Mouse (Mus musculus): Measurements from ENCODE around the gene Kcnip1. TPM values are rescaled to one million over a fixed set of nuclear protein-coding genes. Genes with fewer than 3 reads are reported as not detected.

The Kcnip1 gene
- polyA plus RNA-seq, 1 experiment from 2014 or later: 2.0 TPM

- no peak overlapping the region for H3K27ac ChIP-seq (replicated peaks)
- peaks cover 8% of the 10 kb centered on the region for H3K4me1 ChIP-seq
- H3K4me3 ChIP-seq: no peak overlapping the region
- DNase-seq (ENCODE audit: low spot score): no peak
- no peaks in the 10 kb centered on the region for H3K27me3 ChIP-seq (replicated peaks; ENCODE audit: low read depth, poor library complexity, severe bottlenecking)
- H3K9me3 ChIP-seq: no peaks in the 10 kb centered on the region
- H3K36me3 ChIP-seq (replicated peaks): no peaks in the 10 kb centered on the region
- WGBS: 81% methylated on average over 12 of the region's 12 CpGs
Observed at GRCm38 (mm10) chr11:34009316-34010087, 16.6 kb upstream of the Kcnip1 start.

DNA sequence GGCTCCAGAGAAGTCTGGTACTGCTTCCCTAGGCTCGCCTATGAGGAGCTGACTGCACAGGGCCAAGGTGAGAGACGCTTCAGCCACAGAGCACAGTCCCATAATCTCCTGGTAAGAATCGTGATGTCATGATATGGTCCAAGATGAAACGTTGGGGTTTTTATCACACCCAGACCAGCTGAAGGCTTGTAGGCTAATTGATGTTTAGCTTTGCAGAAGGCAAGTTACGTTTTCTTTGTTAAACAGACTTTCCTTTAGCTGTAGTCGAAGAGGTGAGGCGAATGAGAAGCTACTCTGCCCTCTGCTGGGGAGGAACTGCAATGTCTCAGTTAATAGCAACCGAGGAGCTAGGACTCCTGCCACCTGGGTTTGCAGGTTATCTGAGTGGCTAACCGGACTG is 15.8 kb upstream of the Kcnip1 start:
- Histone ChIP-seq H3K27ac (replicated peaks) (peak overlapping the region; percentile 40; the same call in 1 of the 2 replicates), H3K4me1 (peaks cover 8% of the 10 kb centered on the region), H3K4me3 (no peak overlapping the region), H3K27me3 (replicated peaks; ENCODE audit: low read depth, poor library complexity, severe bottlenecking) (no peaks in the 10 kb centered on the region), H3K9me3 (no peaks in the 10 kb centered on the region), H3K36me3 (replicated peaks) (no peaks in the 10 kb centered on the region)
- WGBS: 50% methylated on average over 9 of the region's 9 CpGs
- DNase-seq (ENCODE audit: low spot score): peak; percentile 62

GRCm38 (mm10) chr11:34008214-34008613 is 15.3 kb upstream of the Kcnip1 start:
- DNase-seq (ENCODE audit: low spot score): no peak
- no peaks in the 10 kb centered on the region for H3K36me3 ChIP-seq (replicated peaks)
- H3K4me3 ChIP-seq: no peak overlapping the region
- peaks cover 8% of the 10 kb centered on the region for H3K4me1 ChIP-seq
- peak overlapping the region; percentile 40; the same call in 1 of the 2 replicates for H3K27ac ChIP-seq (replicated peaks)
- WGBS: 87% methylated on average over 11 of the region's 11 CpGs
- H3K9me3 ChIP-seq: no peaks in the 10 kb centered on the region
- no peaks in the 10 kb centered on the region for H3K27me3 ChIP-seq (replicated peaks; ENCODE audit: low read depth, poor library complexity, severe bottlenecking)

DNA sequence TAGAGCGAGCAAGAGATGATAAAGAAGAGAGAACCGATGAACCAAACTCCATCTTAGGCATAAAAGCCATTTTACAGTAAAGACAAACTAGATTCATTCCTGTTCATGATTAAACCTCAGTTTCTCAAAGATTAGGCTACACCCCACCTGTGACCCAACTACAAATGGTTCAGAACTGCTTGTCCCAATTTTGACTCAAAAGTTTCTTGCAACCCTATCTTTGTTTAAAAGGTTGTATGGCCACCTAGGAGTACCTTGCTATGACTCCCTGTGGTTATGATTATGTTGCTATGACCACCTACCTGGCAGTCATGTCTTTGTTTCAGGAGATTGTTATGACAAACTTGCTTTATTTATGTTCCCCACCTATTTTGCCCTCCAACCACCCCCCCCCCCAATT is 14.7 kb upstream of the Kcnip1 start:
- Histone ChIP-seq H3K9me3 (no peaks in the 10 kb centered on the region), H3K4me3 (no peak overlapping the region), H3K27me3 (replicated peaks; ENCODE audit: low read depth, poor library complexity, severe bottlenecking) (no peaks in the 10 kb centered on the region), H3K36me3 (replicated peaks) (no peaks in the 10 kb centered on the region), H3K4me1 (peaks cover 8% of the 10 kb centered on the region), H3K27ac (replicated peaks) (no peak overlapping the region)
- 97% methylated on average over 2 of the region's 2 CpGs for WGBS
- no peak for DNase-seq (ENCODE audit: low spot score)

GRCm38 (mm10) chr11:34002593-34002965 is 9.6 kb upstream of the Kcnip1 start:
- Histone ChIP-seq H3K27ac (replicated peaks) (no peak overlapping the region), H3K4me1 (no peaks in the 10 kb centered on the region), H3K36me3 (replicated peaks) (no peaks in the 10 kb centered on the region), H3K4me3 (no peak overlapping the region), H3K27me3 (replicated peaks; ENCODE audit: low read depth, poor library complexity, severe bottlenecking) (no peaks in the 10 kb centered on the region), H3K9me3 (no peaks in the 10 kb centered on the region)
- no peak for DNase-seq (ENCODE audit: low spot score)
- WGBS: 75% methylated on average over 5 of the region's 5 CpGs

DNA sequence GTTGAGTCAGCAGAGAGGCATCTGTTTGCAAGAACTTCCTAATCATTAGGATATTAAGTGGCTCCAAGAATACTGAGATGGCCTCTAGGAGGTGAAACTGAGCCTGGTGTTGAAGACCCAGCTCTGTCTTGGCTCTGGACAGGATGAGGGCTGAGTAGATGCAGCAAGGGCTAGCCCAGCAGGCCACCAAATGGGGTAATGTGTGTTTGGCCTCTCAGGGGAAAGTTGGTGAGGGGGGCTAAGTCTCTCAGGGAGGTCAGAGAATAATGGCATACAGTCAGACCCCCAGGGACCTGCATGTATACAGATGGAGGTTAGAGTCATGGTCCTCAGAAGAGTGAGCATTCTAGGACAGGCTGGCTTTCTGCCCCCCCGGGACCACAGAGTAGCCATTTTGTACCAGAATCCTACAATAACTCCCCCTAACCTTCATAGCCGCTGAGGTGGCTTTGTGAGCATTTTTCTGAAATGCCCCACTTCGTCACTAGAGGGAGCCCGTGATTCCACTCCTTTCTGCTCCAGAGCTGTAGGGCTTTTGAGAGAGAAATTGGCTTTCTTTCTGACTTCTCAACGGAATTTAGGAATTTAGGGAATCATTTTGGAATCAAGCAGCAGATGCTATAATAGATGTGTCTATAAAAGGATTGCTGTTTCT is 9.1 kb upstream of the Kcnip1 start:
- H3K27ac ChIP-seq (replicated peaks): no peak overlapping the region
- no peaks in the 10 kb centered on the region for H3K9me3 ChIP-seq
- no peaks in the 10 kb centered on the region for H3K36me3 ChIP-seq (replicated peaks)
- H3K4me1 ChIP-seq: no peaks in the 10 kb centered on the region
- peak; percentile 65 for DNase-seq (ENCODE audit: low spot score)
- no peak overlapping the region for H3K4me3 ChIP-seq
- H3K27me3 ChIP-seq (replicated peaks; ENCODE audit: low read depth, poor library complexity, severe bottlenecking): no peaks in the 10 kb centered on the region
- 14% methylated on average over 5 of the region's 5 CpGs for WGBS

DNA sequence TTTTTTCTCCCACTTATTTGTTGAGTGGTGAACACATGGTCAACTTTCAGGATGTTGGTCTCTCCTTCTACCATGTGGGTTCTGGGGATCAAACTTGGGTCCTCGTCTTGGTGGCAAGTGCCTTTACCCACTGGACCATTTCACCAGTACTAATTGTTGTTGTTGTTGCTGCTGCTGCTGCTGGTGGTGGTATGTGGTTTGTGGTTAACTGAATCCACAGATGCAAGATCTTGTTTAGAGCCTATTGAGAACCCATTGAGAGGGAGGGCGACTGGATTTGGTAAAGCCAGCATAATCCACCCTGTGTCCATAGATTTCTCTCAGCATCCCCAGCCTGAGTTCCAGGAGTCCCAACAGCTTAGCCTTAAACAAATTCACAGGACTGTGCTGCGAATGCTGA is 7.5 kb upstream of the Kcnip1 start:
- no peaks in the 10 kb centered on the region for H3K9me3 ChIP-seq
- H3K4me1 ChIP-seq: no peaks in the 10 kb centered on the region
- H3K27me3 ChIP-seq (replicated peaks; ENCODE audit: low read depth, poor library complexity, severe bottlenecking): no peaks in the 10 kb centered on the region
- WGBS: 82% methylated on average over 3 of the region's 3 CpGs
- no peaks in the 10 kb centered on the region for H3K36me3 ChIP-seq (replicated peaks)
- H3K27ac ChIP-seq (replicated peaks): no peak overlapping the region
- no peak for DNase-seq (ENCODE audit: low spot score)
- H3K4me3 ChIP-seq: no peak overlapping the region

DNA sequence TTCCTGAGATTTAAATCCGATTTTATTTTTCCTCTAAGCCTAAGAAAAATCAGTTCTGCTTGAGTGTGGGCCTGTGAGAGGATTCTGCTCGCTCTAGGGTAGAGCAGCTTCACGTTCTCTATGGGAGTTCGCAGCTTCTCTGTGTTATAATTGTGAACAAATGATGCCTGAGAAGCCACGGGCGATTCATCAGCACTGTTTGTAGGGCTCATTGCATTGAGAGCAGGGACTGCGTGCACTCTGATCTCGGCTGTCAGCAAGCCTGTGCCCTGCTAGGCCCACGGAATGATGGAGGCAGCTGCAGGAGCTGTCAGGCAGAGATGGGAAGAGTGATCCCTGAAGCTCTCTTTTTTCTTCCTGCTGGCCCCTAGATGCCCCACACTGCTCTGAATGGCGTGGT is 5.3 kb upstream of the Kcnip1 start:
- DNase-seq (ENCODE audit: low spot score): no peak
- peaks cover 3% of the 10 kb centered on the region for H3K27me3 ChIP-seq (replicated peaks; ENCODE audit: low read depth, poor library complexity, severe bottlenecking)
- H3K4me1 ChIP-seq: peaks cover 3% of the 10 kb centered on the region
- H3K36me3 ChIP-seq (replicated peaks): no peaks in the 10 kb centered on the region
- no peak overlapping the region for H3K4me3 ChIP-seq
- WGBS: 63% methylated on average over 10 of the region's 10 CpGs
- H3K9me3 ChIP-seq: no peaks in the 10 kb centered on the region
- no peak overlapping the region for H3K27ac ChIP-seq (replicated peaks)

DNA sequence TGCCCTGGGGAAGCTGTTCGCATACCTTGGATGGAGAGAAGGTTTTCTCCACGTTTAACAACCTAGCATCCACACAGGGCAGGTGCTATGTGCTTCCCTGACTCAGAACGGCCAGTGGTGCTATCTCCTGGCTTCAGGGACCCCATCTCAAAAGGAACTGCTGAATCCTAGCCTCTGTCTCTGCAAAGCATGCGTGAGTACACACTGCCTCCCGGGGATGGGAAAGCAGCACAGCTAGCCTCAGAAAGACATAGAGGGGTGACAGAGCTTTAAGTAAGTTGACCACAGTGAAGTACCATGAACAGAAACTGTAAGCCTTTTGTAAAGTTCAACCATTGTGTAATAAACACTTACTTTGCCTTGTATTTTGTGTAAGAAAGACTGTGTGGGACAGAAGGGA is 544 bp upstream of the Kcnip1 start:
- H3K4me1 ChIP-seq: peaks cover 15% of the 10 kb centered on the region
- no peak overlapping the region for H3K27ac ChIP-seq (replicated peaks)
- DNase-seq (ENCODE audit: low spot score): no peak
- no peak overlapping the region for H3K4me3 ChIP-seq
- H3K36me3 ChIP-seq (replicated peaks): no peaks in the 10 kb centered on the region
- no peaks in the 10 kb centered on the region for H3K9me3 ChIP-seq
- H3K27me3 ChIP-seq (replicated peaks; ENCODE audit: low read depth, poor library complexity, severe bottlenecking): peaks cover 22% of the 10 kb centered on the region
- 67% methylated on average over 5 of the region's 5 CpGs for WGBS

GRCm38 (mm10) chr11:33990002-33990401 is 3.0 kb downstream of the Kcnip1 start:
- Histone ChIP-seq H3K27me3 (replicated peaks; ENCODE audit: low read depth, poor library complexity, severe bottlenecking) (peaks cover 22% of the 10 kb centered on the region), H3K4me3 (no peak overlapping the region)
- 80% methylated on average over 5 of the region's 5 CpGs for WGBS

GRCm38 (mm10) chr11:33986525-33986924 is 6.4 kb downstream of the Kcnip1 start:
- no peak overlapping the region for H3K27ac ChIP-seq (replicated peaks)
- H3K4me3 ChIP-seq: no peak overlapping the region
- H3K36me3 ChIP-seq (replicated peaks): no peaks in the 10 kb centered on the region
- WGBS: 89% methylated on average over 2 of the region's 2 CpGs
- H3K4me1 ChIP-seq: no peaks in the 10 kb centered on the region
- peaks cover 4% of the 10 kb centered on the region; the same call in 1 of the 2 replicates for H3K27me3 ChIP-seq (replicated peaks; ENCODE audit: low read depth, poor library complexity, severe bottlenecking)
- no peaks in the 10 kb centered on the region for H3K9me3 ChIP-seq
- no peak for DNase-seq (ENCODE audit: low spot score)

More at GRCm38 (mm10) chr11:33990002-33990401, 3.0 kb downstream of the Kcnip1 start:
- peaks cover 15% of the 10 kb centered on the region for H3K4me1 ChIP-seq
- H3K9me3 ChIP-seq: no peaks in the 10 kb centered on the region
- H3K36me3 ChIP-seq (replicated peaks): no peaks in the 10 kb centered on the region
- DNase-seq (ENCODE audit: low spot score): no peak
- no peak overlapping the region for H3K27ac ChIP-seq (replicated peaks)

GRCm38 (mm10) chr11:33980146-33980545 is 12.8 kb downstream of the Kcnip1 start:
- 60% methylated on average over 4 of the region's 4 CpGs for WGBS
- no peaks in the 10 kb centered on the region for H3K36me3 ChIP-seq (replicated peaks)
- DNase-seq (ENCODE audit: low spot score): no peak
- H3K27me3 ChIP-seq (replicated peaks; ENCODE audit: low read depth, poor library complexity, severe bottlenecking): no peaks in the 10 kb centered on the region
- no peak overlapping the region for H3K27ac ChIP-seq (replicated peaks)
- 0 out of 2 replicates have a peak, but pooled peaks cover 8% of the 10 kb centered on the region for H3K4me1 ChIP-seq
- no peak overlapping the region for H3K4me3 ChIP-seq
- H3K9me3 ChIP-seq: no peaks in the 10 kb centered on the region

DNA sequence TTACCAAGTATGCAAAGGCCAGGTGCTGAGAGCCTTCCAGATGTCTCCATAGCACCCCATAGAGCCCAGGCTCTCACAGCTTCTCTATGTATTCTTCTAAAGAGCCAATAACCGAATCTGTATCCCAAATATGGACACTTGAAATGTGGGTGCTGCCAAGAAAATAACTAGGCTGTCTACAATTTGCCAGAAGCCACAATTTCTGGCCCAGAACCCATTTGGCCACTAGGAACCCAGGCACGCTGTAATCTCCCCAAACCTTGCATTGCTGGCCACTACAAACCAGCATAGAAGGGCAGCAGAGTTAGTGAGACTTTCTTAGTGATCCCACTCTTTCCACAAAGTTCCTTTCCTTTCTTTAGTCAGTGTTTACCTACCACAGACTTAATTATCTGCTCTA is 17.8 kb downstream of the Kcnip1 start:
- Histone ChIP-seq H3K9me3 (no peaks in the 10 kb centered on the region), H3K4me3 (no peak overlapping the region), H3K36me3 (replicated peaks) (no peaks in the 10 kb centered on the region), H3K4me1 (0 out of 2 replicates have a peak, but pooled peaks cover under 1% of the 10 kb centered on the region), H3K27ac (replicated peaks) (no peak overlapping the region), H3K27me3 (replicated peaks; ENCODE audit: low read depth, poor library complexity, severe bottlenecking) (no peaks in the 10 kb centered on the region)
- 86% methylated on average over 2 of the region's 2 CpGs for WGBS
- DNase-seq (ENCODE audit: low spot score): no peak
